Comparison of ENCODE assay signal across 9 mouse cellular contexts in the genomic region with DNA sequence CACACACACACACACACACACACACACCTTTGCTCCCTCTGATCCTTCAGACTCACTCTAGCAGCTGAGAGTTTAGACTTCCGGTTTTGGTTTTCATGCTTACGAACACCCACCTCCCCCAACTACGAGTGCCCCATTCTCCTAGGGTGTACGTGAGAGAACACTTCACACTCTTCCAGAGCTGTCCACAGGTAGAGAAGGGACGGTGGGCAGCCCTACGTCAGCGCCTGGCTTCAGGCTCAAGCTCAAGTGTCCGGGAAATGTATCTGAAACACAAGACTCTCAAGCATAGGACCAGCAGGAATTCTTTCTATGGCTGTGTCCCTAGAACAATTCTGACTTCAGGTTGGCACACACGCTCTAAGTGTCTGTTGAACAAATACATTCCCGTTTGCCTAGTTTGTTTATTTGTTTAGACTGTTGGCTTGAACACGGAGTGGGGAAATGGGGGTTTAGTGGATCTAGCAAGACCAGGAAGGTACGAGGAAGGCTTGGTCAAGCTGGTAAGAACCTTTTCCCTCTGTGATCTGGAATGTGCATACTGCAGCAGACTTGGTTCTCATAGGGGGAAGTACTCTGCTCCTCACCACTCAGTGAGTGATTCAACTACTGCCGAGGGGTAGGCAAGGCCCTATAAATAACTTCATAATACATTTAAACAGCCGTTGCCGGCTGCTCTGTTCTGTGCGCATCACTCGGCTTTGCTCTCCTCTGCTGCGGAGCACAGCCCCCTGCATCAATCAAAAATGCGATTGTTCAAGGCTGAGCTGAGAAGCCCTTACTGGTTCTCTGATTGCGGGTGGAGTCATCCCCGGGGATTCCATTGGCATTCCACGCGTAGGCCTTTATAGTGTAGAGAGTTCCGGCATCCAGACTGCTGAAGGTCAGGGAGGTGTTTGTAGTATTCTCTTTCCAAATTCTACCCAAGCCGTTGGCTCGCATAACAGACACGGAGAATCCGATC. TPM values are rescaled to one million over a fixed set of nuclear protein-coding genes. Genes with fewer than 3 reads are reported as not detected.
DNase-seq lines count a peak whose midpoint lies in the region; ATAC-seq and TF ChIP-seq lines count a peak whose summit lies in the region.
"Had no signal": no experiment of that assay in that cellular context is flagged by ENCODE, and none has a peak within 500 bp of the region (broad histone marks: within the 10 kb centered on the region; RNA-seq: fewer than 3 reads in every experiment).

No protein-coding gene starts in this region.

- TF ChIP-seq POLR2A in embryonic fibroblast, embryonic 13.5 days (IDR thresholded peaks at IDR 0.05; ENCODE audit: low read depth, low read length), result no peak

- no peaks in the 10 kb centered on the region for H3K36me3 ChIP-seq in heart, embryonic 10.5 days
- no peaks in the 10 kb centered on the region for H3K36me3 ChIP-seq in E14TG2a.4 (ENCODE audit: insufficient read depth, low read length)

- H3K27me3 ChIP-seq in heart, embryonic 10.5 days (ENCODE audit: insufficient read depth, poor library complexity, severe bottlenecking), result no peaks in the 10 kb centered on the region
- no peaks in the 10 kb centered on the region; the same call in 1 of the 2 replicates for H3K27me3 ChIP-seq in E14TG2a.4 (ENCODE audit: insufficient read depth, low read length)

- 46% methylated on average over 28 of the region's 28 CpGs for WGBS in heart, embryonic 10.5 days

- H3K4me1 ChIP-seq in heart, embryonic 10.5 days, result peaks cover 58% of the 10 kb centered on the region
- peaks cover 53% of the 10 kb centered on the region for H3K4me1 ChIP-seq in E14TG2a.4 (replicated peaks; ENCODE audit: low read depth, low read length)
- H3K4me1 ChIP-seq in embryonic fibroblast, embryonic 13.5 days (ENCODE audit: control insufficient read depth, insufficient read depth, low read length), result peaks cover 14% of the 10 kb centered on the region

- no peak for DNase-seq in heart, embryonic 10.5 days (ENCODE audit: low spot score)
- no peak for DNase-seq in heart, adult 8-10 months (ENCODE audit: low spot score)
- peak; percentile 32 to 60 for DNase-seq in left cerebral cortex, postnatal 25 days (ENCODE audit: low spot score in 2 of 2)
- DNase-seq in thymus, postnatal 36 days, result peak; percentile 57 to 65
- no peak for DNase-seq in cerebellum, adult 9-10 months

- H3K27ac ChIP-seq in heart, embryonic 10.5 days, result peak overlapping the region; percentile 77
- H3K27ac ChIP-seq in embryonic fibroblast, embryonic 13.5 days (ENCODE audit: insufficient read depth, low read length), result peak overlapping the region; percentile 83

- intact Hi-C loops in left cerebral cortex, postnatal 25 days (cut with DNase I), result loop anchor here (2.0 kb wide), 1 partner anchor 24 kb away; no protein-coding TSS in a partner anchor

- TF ChIP-seq CTCF in E14TG2a.4 (conservative IDR thresholded peaks at IDR 0.05; ENCODE audit: low read length), result no peak
- no peak for TF ChIP-seq CTCF in embryonic fibroblast, embryonic 13.5 days (IDR thresholded peaks at IDR 0.05; ENCODE audit: borderline replicate concordance, insufficient read depth, low read length)

- peak; percentile 29; the same call in 1 of the 2 replicates for ATAC-seq in monocyte, adult 5-6 weeks (replicated peaks; ENCODE audit: insufficient number of reproducible peaks, low FRiP score, low TSS enrichment, poor library complexity, severe bottlenecking)

- peak overlapping the region; percentile 12; the same call in 1 of the 2 replicates for H3K4me3 ChIP-seq in heart, embryonic 10.5 days
- peak overlapping the region; percentile 41 for H3K4me3 ChIP-seq in E14TG2a.4 (replicated peaks; ENCODE audit: low read length)
- H3K4me3 ChIP-seq in embryonic fibroblast, embryonic 13.5 days (ENCODE audit: insufficient read depth, low read length), result no peak overlapping the region

- no peaks in the 10 kb centered on the region for H3K9me3 ChIP-seq in heart, embryonic 10.5 days
- H3K9me3 ChIP-seq in E14TG2a.4 (ENCODE audit: low read length), result peaks cover 10% of the 10 kb centered on the region

RNA-seq across cellular contexts. Expression of a gene that starts 9.0 kb away (rescaled TPM):
- 0.21 and 0.26 TPM in 2 replicates for polyA plus RNA-seq in heart, embryonic 10.5 days (2016; fragmentation: Nextera tagmentation; extraction: Ambion mirVana)
- under 1 TPM in 1 of 4 experiments, not detected in 3; 0.06 TPM for total RNA-seq in heart, adult 8-10 months (2022)
- not detected in 2 replicates for polyA plus RNA-seq in embryonic fibroblast, embryonic 13.5 days (2011; ENCODE audit: insufficient read length, low read depth, missing spikeins)
- total RNA-seq in left cerebral cortex, postnatal 25 days (2021), result under 1 TPM in 1 of 2 experiments, not detected in 1; 0.09 TPM
- total RNA-seq in monocyte, adult 5-6 weeks (2017), result 0.53 to 0.68 TPM in 2 of 3 replicates, not detected in the other
- total RNA-seq: MEL had no signal

RNA-seq across cellular contexts. Expression of a gene that starts 30.7 kb away (rescaled TPM):
- polyA plus RNA-seq in heart, embryonic 10.5 days (2016; fragmentation: Nextera tagmentation; extraction: Ambion mirVana), result 56.4 and 64.3 TPM in 2 replicates
- 10 to 100 TPM; 14.1 to 18.6 (median 17.4) TPM for total RNA-seq in heart, adult 8-10 months (2022)
- 84.1 and 103 TPM in 2 replicates for polyA plus RNA-seq in embryonic fibroblast, embryonic 13.5 days (2011; ENCODE audit: insufficient read length, low read depth, missing spikeins)
- total RNA-seq in left cerebral cortex, postnatal 25 days (2021), result 10 to 100 TPM; 39.6 to 43.8 TPM
- 327 to 440 TPM (median 383 TPM) in 3 replicates for total RNA-seq in monocyte, adult 5-6 weeks (2017)

RNA-seq across cellular contexts. Expression of a gene that starts 40.5 kb away (rescaled TPM):
- 29.4 and 30.8 TPM in 2 replicates for polyA plus RNA-seq in heart, embryonic 10.5 days (2016; fragmentation: Nextera tagmentation; extraction: Ambion mirVana)
- 10 to 100 TPM; 16.7 to 27.6 (median 21.9) TPM for total RNA-seq in heart, adult 8-10 months (2022)
- polyA plus RNA-seq in embryonic fibroblast, embryonic 13.5 days (2011; ENCODE audit: insufficient read length, low read depth, missing spikeins), result 43.0 and 53.9 TPM in 2 replicates
- total RNA-seq in left cerebral cortex, postnatal 25 days (2021), result 10 to 100 TPM; 20.8 to 24.5 TPM
- total RNA-seq in monocyte, adult 5-6 weeks (2017), result 93.4 to 111 TPM (median 93.8 TPM) in 3 replicates

RNA-seq across cellular contexts. Expression of a gene that starts 58.8 kb away (rescaled TPM):
- 0.18 and 0.33 TPM in 2 replicates for polyA plus RNA-seq in heart, embryonic 10.5 days (2016; fragmentation: Nextera tagmentation; extraction: Ambion mirVana)
- total RNA-seq in heart, adult 8-10 months (2022), result not detected
- not detected in 2 replicates for polyA plus RNA-seq in embryonic fibroblast, embryonic 13.5 days (2011; ENCODE audit: insufficient read length, low read depth, missing spikeins)
- total RNA-seq in left cerebral cortex, postnatal 25 days (2021), result 1 to 10 TPM; 3.1 to 4.4 TPM
- not detected in 3 replicates for total RNA-seq in monocyte, adult 5-6 weeks (2017)
- total RNA-seq: MEL had no signal

RNA-seq across cellular contexts. Expression of a gene that starts 59.4 kb away (rescaled TPM):
- not detected in 2 replicates for polyA plus RNA-seq in heart, embryonic 10.5 days (2016; fragmentation: Nextera tagmentation; extraction: Ambion mirVana)
- total RNA-seq in heart, adult 8-10 months (2022), result not detected
- polyA plus RNA-seq in embryonic fibroblast, embryonic 13.5 days (2011; ENCODE audit: insufficient read length, low read depth, missing spikeins), result not detected in 2 replicates
- not detected for total RNA-seq in left cerebral cortex, postnatal 25 days (2021)
- not detected in 3 replicates for total RNA-seq in monocyte, adult 5-6 weeks (2017)
- total RNA-seq: MEL had no signal

Comparison
In these comparisons a context has a peak if more than half of its experiments do, and no peak if none do; other contexts are left out.
1. DNase-seq: peak in left cerebral cortex, postnatal 25 days (2 of 2) and thymus, postnatal 36 days (2 of 2); none in heart, embryonic 10.5 days (single experiment), heart, adult 8-10 months (single experiment) and cerebellum, adult 9-10 months (single experiment).